Mouse (Mus musculus): ENCODE data around the gene Dapl1.

GRCm38 (mm10) chr2:59529574-59530080 is 45.2 kb downstream of the Dapl1 start:
- TF ChIP-seq POLR2A (IDR thresholded peaks at IDR 0.05; ENCODE audit: borderline replicate concordance, extremely low read depth, low read depth, low read length), result no peak
- no peak for TF ChIP-seq CTCF (IDR thresholded peaks at IDR 0.05; ENCODE audit: insufficient read depth, low read length)

Measured in lung, adult 2 months (tissue).